Mouse (Mus musculus) heart, postnatal 0 days (tissue): ENCODE results near the gene Calhm1.

ENCODE experiments used
- CTCF ChIP-seq: IDR thresholded peaks from 2 replicates; pipeline ENCODE4 v1.5.1; 2016; ENCODE audit warnings: antibody characterized with exemption, control low read depth, low read depth
- EP300 ChIP-seq: IDR thresholded peaks from 2 replicates; pipeline ENCODE4 v1.6.1; 2016; ENCODE audit warnings: antibody characterized with exemption, low read depth

GRCm38 (mm10) chr19:47148267-47148847, 4.3 kb upstream of the Calhm1 start:
- no peak for TF ChIP-seq CTCF
- TF ChIP-seq EP300, result no peak
